Mouse (Mus musculus): Measurements from ENCODE around the gene Slf2.

Slf2 gene

GRCm38 (mm10) chr19:44930744-44931453 is at the start of gene Slf2:
Gene Slf2 (plus strand): TSS chr19:44931151.
- ChIA-PET POLR2A (interaction anchor here in 3 of 4 experiments (0.5 to 3.2 kb wide), 53 partner anchors 9 to 861 kb away, joined by 3 to 27 read pairs (median 4); partner anchors contain the start of genes Lzts2 (in 2 of the 3), Twnk (in 2 of the 3), Erlin1 (in 1 of the 3) and Kazald1 (in 1 of the 3)), CTCF (interaction anchor here in 3 of 4 experiments (0.6 to 2.1 kb wide), 8 partner anchors 31 to 368 kb away, joined by 3 to 13 read pairs (median 4); partner anchors contain the start of gene Hif1an (in 1 of the 3))

- POLR2A ChIA-PET = interaction anchor here (0.5 to 1.9 kb wide), 12 partner anchors 10 to 395 kb away, joined by 3 to 6 read pairs (median 3); partner anchors contain the start of genes Hif1an (in 1 of the 4), Mrpl43 (in 1 of the 4) and Twnk (in 1 of the 4)
- CTCF ChIA-PET = interaction anchor here in 3 of 4 experiments (0.5 to 2.2 kb wide), 11 partner anchors 13 to 395 kb away, joined by 3 to 12 read pairs (median 5); partner anchors contain the start of gene Hif1an (in 1 of the 3)
Observed at GRCm38 (mm10) chr19:44882552-44883024, 48.4 kb upstream of the Slf2 start.

GRCm38 (mm10) chr19:44884331-44884730 is 46.6 kb upstream of the Slf2 start:
- CTCF ChIA-PET = interaction anchor here in 2 of 4 experiments (1.3 to 2.1 kb wide), 4 partner anchors 11 to 322 kb away, joined by 4 to 7 read pairs (median 4); partner anchors contain the start of gene Hif1an (in 1 of the 2)
- POLR2A ChIA-PET = interaction anchor here in 1 of 4 experiments (1.5 kb wide), 1 partner anchor 10 kb away, joined by 4 read pairs; no protein-coding TSS in a partner anchor

GRCm38 (mm10) chr19:44886475-44886874 is 44.5 kb upstream of the Slf2 start:
- ChIA-PET POLR2A (interaction anchor here in 1 of 4 experiments (0.6 kb wide), 1 partner anchor 508 kb away, joined by 4 read pairs; no protein-coding TSS in a partner anchor), CTCF (interaction anchor here in 2 of 4 experiments (0.7 to 1.7 kb wide), 4 partner anchors 9 to 305 kb away, joined by 3 to 5 read pairs (median 4); no protein-coding TSS in a partner anchor)

- POLR2A ChIA-PET = no interaction called here
- CTCF ChIA-PET = interaction anchor here in 3 of 4 experiments (0.6 to 1.7 kb wide), 5 partner anchors 41 to 305 kb away, joined by 3 to 5 read pairs (median 4); no protein-coding TSS in a partner anchor
Observed at GRCm38 (mm10) chr19:44887679-44888235, 43.2 kb upstream of the Slf2 start.

GRCm38 (mm10) chr19:44889548-44889947 is 41.4 kb upstream of the Slf2 start:
- ChIA-PET POLR2A (interaction anchor here in 2 of 4 experiments (0.7 kb wide), 2 partner anchors 82 to 110 kb away, joined by 4 read pairs; no protein-coding TSS in a partner anchor), CTCF (interaction anchor here in 3 of 4 experiments (0.6 to 2.6 kb wide), 6 partner anchors 141 to 402 kb away, joined by 3 to 8 read pairs (median 4); no protein-coding TSS in a partner anchor)

- CTCF ChIA-PET = interaction anchor here (0.6 to 1.8 kb wide), 6 partner anchors 123 to 329 kb away, joined by 3 to 5 read pairs (median 4); partner anchors contain the start of gene Hif1an (in 1 of the 4)
- POLR2A ChIA-PET = interaction anchor here in 1 of 4 experiments (1.0 kb wide), 1 partner anchor 9 kb away, joined by 3 read pairs; no protein-coding TSS in a partner anchor
Observed at GRCm38 (mm10) chr19:44891446-44891845, 39.5 kb upstream of the Slf2 start.

- CTCF ChIA-PET = interaction anchor here in 3 of 4 experiments (0.6 to 1.3 kb wide), 4 partner anchors 92 to 310 kb away, joined by 3 to 6 read pairs (median 4); no protein-coding TSS in a partner anchor
- POLR2A ChIA-PET = interaction anchor here in 1 of 4 experiments (1.1 to 1.2 kb wide), 2 partner anchors 11 to 14 kb away, joined by 3 to 6 read pairs; no protein-coding TSS in a partner anchor
Observed at GRCm38 (mm10) chr19:44893231-44893871, 37.6 kb upstream of the Slf2 start.

- ChIA-PET POLR2A (interaction anchor here (0.5 to 2.1 kb wide), 12 partner anchors 12 to 351 kb away, joined by 3 to 8 read pairs (median 4); partner anchors contain the start of gene Hif1an (in 1 of the 4)), CTCF (interaction anchor here (0.5 to 3.7 kb wide), 76 partner anchors 9 to 991 kb away, joined by 3 to 73 read pairs (median 4); partner anchors contain the start of genes Pax2 (in 2 of the 4), Sec31b (in 2 of the 4), Sfxn3 (in 1 of the 4) and Twnk (in 1 of the 4))
Observed at GRCm38 (mm10) chr19:44895245-44895644, 35.7 kb upstream of the Slf2 start.

- POLR2A ChIA-PET = interaction anchor here in 2 of 4 experiments (1.2 to 1.6 kb wide), 4 partner anchors 53 to 488 kb away, joined by 3 to 4 read pairs (median 3); partner anchors contain the start of genes Hif1an (in 1 of the 2) and Scd1 (in 1 of the 2)
- CTCF ChIA-PET = interaction anchor here in 3 of 4 experiments (0.9 to 3.7 kb wide), 18 partner anchors 9 to 422 kb away, joined by 3 to 73 read pairs (median 4); partner anchors contain the start of genes Pax2 (in 2 of the 3) and Sfxn3 (in 1 of the 3)
Observed at GRCm38 (mm10) chr19:44896450-44896849, 34.5 kb upstream of the Slf2 start.

GRCm38 (mm10) chr19:44897521-44897920 is 33.4 kb upstream of the Slf2 start:
- ChIA-PET POLR2A (no interaction called here), CTCF (interaction anchor here (0.6 to 3.7 kb wide), 5 partner anchors 59 to 316 kb away, joined by 3 to 73 read pairs (median 25); no protein-coding TSS in a partner anchor)

- ChIA-PET POLR2A (no interaction called here), CTCF (interaction anchor here in 1 of 4 experiments (1.0 kb wide), 1 partner anchor 311 kb away, joined by 3 read pairs; no protein-coding TSS in a partner anchor)
Observed at GRCm38 (mm10) chr19:44898646-44899045, 32.3 kb upstream of the Slf2 start.

- ChIA-PET POLR2A (interaction anchor here in 3 of 4 experiments (0.7 to 1.6 kb wide), 4 partner anchors 16 to 228 kb away, joined by 3 to 4 read pairs (median 3); no protein-coding TSS in a partner anchor), CTCF (interaction anchor here in 3 of 4 experiments (0.5 to 1.0 kb wide), 5 partner anchors 32 to 398 kb away, joined by 3 to 7 read pairs (median 3); partner anchors contain the start of gene Slf2 (in 1 of the 3))
Observed at GRCm38 (mm10) chr19:44899104-44899793, 31.7 kb upstream of the Slf2 start.

- ChIA-PET CTCF (interaction anchor here (0.5 to 1.4 kb wide), 10 partner anchors 31 to 399 kb away, joined by 3 to 7 read pairs (median 3); partner anchors contain the start of gene Slf2 (in 1 of the 4)), POLR2A (interaction anchor here in 3 of 4 experiments (0.7 to 1.6 kb wide), 8 partner anchors 9 to 227 kb away, joined by 3 to 4 read pairs (median 3); partner anchors contain the start of gene Slf2 (in 1 of the 3))
Observed at GRCm38 (mm10) chr19:44899947-44900773, 30.8 kb upstream of the Slf2 start.

GRCm38 (mm10) chr19:44901047-44901446 is 29.9 kb upstream of the Slf2 start:
- ChIA-PET POLR2A (interaction anchor here in 2 of 4 experiments (0.6 to 1.4 kb wide), 5 partner anchors 10 to 325 kb away, joined by 3 to 4 read pairs (median 3); partner anchors contain the start of gene Slf2 (in 1 of the 2)), CTCF (interaction anchor here in 3 of 4 experiments (0.6 to 1.4 kb wide), 7 partner anchors 82 to 318 kb away, joined by 3 to 6 read pairs (median 3); no protein-coding TSS in a partner anchor)
